Mouse (Mus musculus) megakaryocyte, embryonic 14.5 days (primary cell): ENCODE data around the gene Nfatc4. TPM values are rescaled to one million over a fixed set of nuclear protein-coding genes. Genes with fewer than 3 reads are reported as not detected.

ENCODE experiments used
- H3K27me3 ChIP-seq: replicated peaks from 2 replicates; pipeline ENCODE3; 2012; ENCODE audit warnings: inconsistent platforms
- H3K36me3 ChIP-seq: replicated peaks from 2 replicates; pipeline ENCODE3; 2012; ENCODE audit warnings: low read length, inconsistent platforms, mixed read lengths
- H3K4me1 ChIP-seq: 2 replicates; pipeline ENCODE4 v1.6.1; 2012; ENCODE audit warnings: inconsistent platforms
- H3K4me3 ChIP-seq: replicated peaks from 2 replicates; pipeline ENCODE3; 2012; ENCODE audit warnings: moderate library complexity, mild to moderate bottlenecking, inconsistent platforms
- H3K9me3 ChIP-seq: 2 replicates; pipeline ENCODE4 v1.6.1; 2012; ENCODE audit warnings: inconsistent platforms
- FLI1 ChIP-seq: IDR thresholded peaks from 2 replicates; pipeline ENCODE4 v1.6.1; 2012; ENCODE audit warnings: low read length, inconsistent platforms, mixed read lengths
- GATA1 ChIP-seq: IDR thresholded peaks from 3 replicates; pipeline ENCODE4 v1.6.1; 2012; ENCODE audit warnings: mixed read lengths, low read length, inconsistent platforms, borderline replicate concordance
- polyA plus RNA-seq: library from polyadenylated mRNA; stranded (reverse); fragments of >175 nt; gene quantifications from 2 replicates; pipeline ENCODE4 v1.2.3, GENCODE M21; 2012; ENCODE audit warnings: low replicate concordance; ENCODE audit not compliant: insufficient read depth

The Nfatc4 gene
- polyA plus RNA-seq, 1 experiment = 0.08 TPM

DNA sequence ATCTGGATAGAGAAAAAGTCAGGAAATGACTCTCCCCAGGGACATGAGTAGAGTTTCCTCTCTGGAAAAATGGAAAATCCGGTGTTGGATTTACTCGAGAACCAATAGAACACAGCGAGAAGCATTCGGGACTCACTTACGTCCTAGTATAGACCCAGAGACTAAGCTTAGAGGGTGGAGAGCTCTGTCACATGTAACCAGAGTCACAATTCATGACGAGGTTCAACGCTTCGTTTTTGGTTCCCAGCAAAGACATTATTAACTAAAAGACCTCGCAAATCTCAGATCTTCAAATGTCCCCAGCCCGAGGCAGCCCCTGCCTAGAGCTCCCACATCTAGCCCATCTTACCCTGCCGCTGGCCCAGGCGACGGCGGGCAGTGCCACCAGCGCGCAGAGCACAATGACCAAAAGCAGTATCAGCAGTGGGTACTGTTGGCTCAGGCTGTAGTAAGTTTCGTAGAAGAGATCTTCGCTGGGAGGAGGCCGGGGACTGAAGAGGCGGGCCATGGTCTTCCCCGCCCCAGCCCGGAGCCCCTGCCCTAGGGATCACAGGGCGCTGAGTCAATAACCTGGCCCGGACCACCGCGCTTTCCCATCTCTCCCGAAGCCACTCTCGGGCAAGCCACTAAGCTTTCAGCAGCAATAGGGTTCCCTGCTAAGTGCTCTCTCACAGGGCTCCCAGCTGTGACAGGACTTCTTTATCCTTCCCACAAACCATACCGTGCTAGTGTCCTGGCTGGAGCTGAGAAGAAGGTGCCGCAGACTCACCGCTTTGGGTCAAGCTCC lies 39.6 kb upstream of the Nfatc4 start:
- Histone ChIP-seq H3K4me3 (no peak overlapping the region), H3K4me1 (peaks cover 41% of the 10 kb centered on the region), H3K36me3 (peaks cover 35% of the 10 kb centered on the region), H3K27me3 (peaks cover 32% of the 10 kb centered on the region), H3K9me3 (no peaks in the 10 kb centered on the region)
- TF ChIP-seq FLI1 = no peak
- TF ChIP-seq GATA1 = no peak

DNA sequence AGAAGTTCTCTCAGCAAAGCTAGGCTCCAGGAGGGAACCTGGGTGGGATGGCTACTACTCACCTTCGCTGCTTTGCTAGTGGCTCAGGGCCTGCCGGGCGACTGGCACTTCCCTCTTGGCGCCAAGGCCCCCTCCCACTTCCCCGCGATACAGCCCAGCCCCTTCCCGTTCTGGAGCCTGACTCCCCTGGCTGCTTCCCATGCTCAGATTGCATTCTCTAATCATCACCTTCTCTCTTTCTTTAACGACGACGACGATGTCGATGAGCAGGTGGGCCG lies 39.0 kb upstream of the Nfatc4 start, which contains the start of gene Adcy4:
TSS of gene Adcy4 (minus strand) at position 138 of the 278 bp plus-strand sequence.
- peaks cover 28% of the 10 kb centered on the region for H3K27me3 ChIP-seq
- no peak within 1 kb of the TSS for H3K4me3 ChIP-seq
- peaks cover 35% of the 10 kb centered on the region for H3K36me3 ChIP-seq
- TF ChIP-seq FLI1 (no peak), GATA1 (no peak)
- peaks cover 42% of the 10 kb centered on the region for H3K4me1 ChIP-seq
- no peaks in the 10 kb centered on the region for H3K9me3 ChIP-seq

DNA sequence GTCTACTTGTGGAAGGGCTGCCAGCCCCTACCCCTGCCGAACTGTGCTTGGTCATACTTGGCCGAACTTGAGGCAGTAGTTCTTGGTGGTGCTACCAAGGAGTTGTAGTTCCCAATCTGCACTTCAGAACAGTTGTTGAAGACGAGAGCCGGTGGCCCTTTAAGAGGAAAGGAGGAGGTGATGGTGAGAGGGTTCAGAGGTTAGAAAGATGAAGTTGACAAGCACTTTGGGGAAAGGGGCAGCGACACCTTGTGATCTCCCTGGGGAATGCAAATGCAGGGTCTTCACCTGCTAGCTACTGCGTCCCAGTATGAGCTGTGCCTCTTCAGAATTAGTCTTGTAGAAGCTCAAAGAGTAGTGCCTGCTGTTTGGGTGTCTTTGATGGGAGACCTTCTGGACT lies 37.7 kb upstream of the Nfatc4 start:
- H3K36me3 ChIP-seq = peaks cover 35% of the 10 kb centered on the region
- no peak overlapping the region for H3K4me3 ChIP-seq
- TF ChIP-seq GATA1 (no peak), FLI1 (no peak)
- H3K4me1 ChIP-seq = peaks cover 43% of the 10 kb centered on the region
- H3K9me3 ChIP-seq = no peaks in the 10 kb centered on the region
- H3K27me3 ChIP-seq = peaks cover 17% of the 10 kb centered on the region

DNA sequence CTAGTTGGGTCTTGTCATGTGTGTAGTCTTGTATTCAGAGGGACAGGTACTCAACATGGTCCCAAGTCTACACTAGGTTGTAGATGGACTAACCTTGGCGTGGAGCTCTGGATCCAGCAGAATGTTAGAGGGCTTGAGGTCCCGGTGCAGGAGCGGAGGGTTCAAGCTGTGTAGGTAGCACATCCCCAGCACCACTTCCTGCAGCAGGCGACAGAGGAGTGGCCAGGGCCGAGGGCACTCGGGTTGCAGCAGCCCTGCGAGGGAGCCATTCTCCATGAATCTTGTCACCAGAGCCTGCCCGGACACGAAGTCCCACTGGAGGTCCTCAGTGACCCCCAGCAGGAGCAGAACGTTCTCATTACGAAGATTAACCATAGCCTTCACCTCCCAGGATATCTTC lies 35.2 kb upstream of the Nfatc4 start:
- H3K4me3 ChIP-seq = peak overlapping the region; percentile 92
- H3K4me1 ChIP-seq = peaks cover 24% of the 10 kb centered on the region
- H3K9me3 ChIP-seq = no peaks in the 10 kb centered on the region
- H3K36me3 ChIP-seq = peaks cover 35% of the 10 kb centered on the region
- peaks cover 9% of the 10 kb centered on the region for H3K27me3 ChIP-seq
- TF ChIP-seq FLI1 = no peak
- TF ChIP-seq GATA1 = no peak

DNA sequence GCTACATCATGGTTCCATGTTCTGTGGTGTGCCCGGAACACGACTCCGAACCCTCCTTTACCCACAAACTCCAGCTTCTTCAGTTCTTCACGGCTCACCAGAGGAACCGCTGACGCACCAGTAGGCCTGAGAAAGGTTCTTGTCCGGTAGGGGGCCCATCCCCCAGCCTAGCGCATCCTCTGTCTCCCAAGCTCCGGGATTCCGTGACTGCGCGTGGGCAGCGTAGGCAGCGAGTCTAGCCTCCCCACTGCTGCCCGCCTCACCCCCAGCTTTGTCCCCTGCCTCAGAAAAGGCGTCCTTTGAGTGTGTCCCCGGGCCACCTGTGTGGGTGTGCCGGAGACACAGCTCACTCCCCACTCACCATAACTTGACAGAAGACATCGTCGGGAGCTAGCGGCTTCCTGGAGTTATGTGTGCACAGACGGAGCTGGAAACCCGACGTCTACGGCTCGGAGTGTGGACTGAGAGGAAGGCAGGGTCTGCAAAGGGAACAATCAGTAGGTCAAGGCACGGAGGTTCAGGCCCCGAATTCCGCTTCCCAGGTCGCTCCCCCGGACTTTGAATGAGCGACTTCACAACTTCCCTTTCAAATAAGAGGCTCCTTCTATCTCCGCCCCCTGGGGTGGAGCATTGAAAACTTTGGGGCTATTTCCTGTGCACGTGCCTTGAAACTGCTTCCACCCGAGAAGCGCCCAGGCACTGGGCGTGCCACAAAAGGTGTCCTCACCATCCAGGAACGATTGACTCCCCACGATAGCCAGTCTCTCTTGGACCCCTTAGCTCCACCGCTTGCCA lies 34.5 kb upstream of the Nfatc4 start, which contains the start of gene Ripk3:
TSS of gene Ripk3 (minus strand) at position 610 of the 795 bp plus-strand sequence.
- Histone ChIP-seq H3K36me3 (peaks cover 35% of the 10 kb centered on the region), H3K9me3 (no peaks in the 10 kb centered on the region), H3K27me3 (peaks cover 6% of the 10 kb centered on the region), H3K4me1 (peaks cover 17% of the 10 kb centered on the region), H3K4me3 (peak within 1 kb of the TSS; percentile 92)
- TF ChIP-seq GATA1 (no peak), FLI1 (no peak)

DNA sequence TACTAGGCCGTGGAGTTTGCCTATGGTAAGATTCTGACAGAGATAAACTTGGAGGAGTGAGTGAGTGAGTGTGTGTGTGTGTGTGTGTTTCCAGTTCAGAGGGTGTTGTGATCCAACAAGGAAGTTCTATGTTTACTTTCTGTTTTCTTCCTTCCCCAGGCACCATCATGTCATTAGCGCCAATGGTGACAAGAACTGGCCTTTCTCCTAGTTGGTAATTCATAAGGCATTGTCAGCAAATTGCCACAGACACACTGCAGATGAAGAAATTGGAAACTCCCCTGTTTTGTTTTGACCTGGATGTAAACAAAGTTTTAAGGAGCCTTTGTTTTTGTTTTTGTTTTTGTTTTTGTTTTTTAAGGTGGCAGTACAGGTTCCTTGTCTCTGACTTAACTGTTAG lies 29.5 kb upstream of the Nfatc4 start:
- no peak overlapping the region for H3K4me3 ChIP-seq
- peaks cover 28% of the 10 kb centered on the region for H3K4me1 ChIP-seq
- H3K36me3 ChIP-seq = no peaks in the 10 kb centered on the region
- H3K9me3 ChIP-seq = no peaks in the 10 kb centered on the region
- TF ChIP-seq FLI1 (no peak), GATA1 (no peak)
- H3K27me3 ChIP-seq = no peaks in the 10 kb centered on the region

DNA sequence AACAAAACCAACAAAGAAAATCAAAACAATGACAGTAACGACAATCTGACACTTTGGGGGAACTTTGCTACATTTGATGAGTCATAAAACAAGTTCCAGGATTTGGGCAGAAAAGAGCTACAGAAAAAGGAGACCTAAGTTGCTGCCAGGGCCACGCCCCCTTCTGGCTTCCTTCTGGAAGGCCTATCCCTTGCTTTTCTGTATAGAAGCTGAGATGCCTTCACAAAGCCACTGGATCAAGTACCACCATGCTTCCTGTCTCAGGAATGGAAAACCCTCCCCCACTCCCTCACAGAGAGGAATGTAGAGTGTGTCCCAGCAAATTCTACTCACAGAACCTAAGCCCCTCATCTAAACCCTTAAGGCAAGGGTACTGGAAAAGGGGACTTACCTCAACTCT lies 29.0 kb upstream of the Nfatc4 start:
- Histone ChIP-seq H3K4me3 (no peak overlapping the region), H3K9me3 (no peaks in the 10 kb centered on the region), H3K4me1 (peaks cover 23% of the 10 kb centered on the region), H3K27me3 (no peaks in the 10 kb centered on the region), H3K36me3 (no peaks in the 10 kb centered on the region)
- TF ChIP-seq FLI1 (no peak), GATA1 (no peak)

DNA sequence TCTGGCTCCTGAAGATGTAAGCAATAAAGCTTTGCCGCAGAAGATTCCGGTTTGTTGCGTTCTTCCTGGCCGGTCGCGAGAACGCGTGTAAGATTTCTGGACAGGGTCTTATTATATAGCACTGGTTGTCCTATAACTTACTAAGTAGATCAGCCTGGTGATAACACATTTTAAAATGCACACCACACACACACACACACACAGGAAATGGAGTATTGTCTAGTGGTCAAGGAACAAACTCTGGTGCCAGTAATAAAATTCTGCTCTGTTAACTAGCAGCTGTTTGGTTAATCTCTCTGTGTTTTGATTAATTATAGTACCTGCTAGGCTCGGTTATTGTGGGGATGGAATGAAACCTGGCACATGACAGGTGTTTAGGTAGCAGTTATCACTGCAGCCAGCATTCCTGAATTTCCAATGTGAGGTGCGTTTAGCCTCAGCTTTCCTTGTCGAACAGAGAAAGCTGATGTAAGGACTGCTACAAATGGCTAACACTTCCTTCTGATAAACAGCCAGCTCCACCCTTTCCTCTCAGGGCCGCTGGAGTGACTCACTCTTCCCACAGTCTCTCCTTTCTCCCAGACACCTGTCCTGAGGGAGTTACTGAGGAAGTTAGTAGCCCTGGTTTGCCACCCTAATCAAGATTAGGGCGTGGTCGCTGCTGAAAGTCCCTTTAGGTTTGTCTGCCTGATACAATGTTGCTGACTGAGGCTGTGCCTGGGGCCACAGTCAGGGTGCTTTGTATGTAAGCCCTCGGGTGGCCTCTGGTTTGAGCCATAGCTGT lies 27.4 kb upstream of the Nfatc4 start:
- H3K36me3 ChIP-seq = no peaks in the 10 kb centered on the region
- H3K4me3 ChIP-seq = peak overlapping the region; percentile 62
- peaks cover 22% of the 10 kb centered on the region for H3K4me1 ChIP-seq
- H3K9me3 ChIP-seq = no peaks in the 10 kb centered on the region
- H3K27me3 ChIP-seq = no peaks in the 10 kb centered on the region
- TF ChIP-seq GATA1 (no peak; the same call in 2 of the 3 replicates), FLI1 (no peak)

DNA sequence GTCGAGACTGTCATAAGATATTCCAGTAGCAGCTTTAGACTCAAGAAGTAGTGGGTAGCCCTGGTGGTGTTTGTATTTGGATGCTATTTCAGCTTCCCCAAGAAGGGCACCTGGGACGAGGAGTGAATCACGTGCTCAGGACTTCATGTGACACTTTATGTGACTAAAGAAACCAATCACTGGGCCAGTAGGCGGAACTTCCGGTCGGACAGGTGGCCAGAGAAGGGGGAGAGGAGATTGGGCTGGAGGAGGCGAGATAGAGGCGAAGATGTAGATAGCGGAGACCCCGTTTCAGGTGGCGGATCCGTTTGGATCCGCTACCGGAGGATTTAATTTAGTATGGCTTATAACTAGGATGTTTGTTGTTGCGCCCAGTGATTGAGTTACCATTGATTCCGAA lies 8.1 kb upstream of the Nfatc4 start:
- TF ChIP-seq FLI1 (no peak), GATA1 (no peak)
- no peaks in the 10 kb centered on the region for H3K9me3 ChIP-seq
- H3K4me1 ChIP-seq = peaks cover 5% of the 10 kb centered on the region
- H3K36me3 ChIP-seq = no peaks in the 10 kb centered on the region
- H3K4me3 ChIP-seq = peak overlapping the region; percentile 87
- peaks cover 16% of the 10 kb centered on the region for H3K27me3 ChIP-seq

DNA sequence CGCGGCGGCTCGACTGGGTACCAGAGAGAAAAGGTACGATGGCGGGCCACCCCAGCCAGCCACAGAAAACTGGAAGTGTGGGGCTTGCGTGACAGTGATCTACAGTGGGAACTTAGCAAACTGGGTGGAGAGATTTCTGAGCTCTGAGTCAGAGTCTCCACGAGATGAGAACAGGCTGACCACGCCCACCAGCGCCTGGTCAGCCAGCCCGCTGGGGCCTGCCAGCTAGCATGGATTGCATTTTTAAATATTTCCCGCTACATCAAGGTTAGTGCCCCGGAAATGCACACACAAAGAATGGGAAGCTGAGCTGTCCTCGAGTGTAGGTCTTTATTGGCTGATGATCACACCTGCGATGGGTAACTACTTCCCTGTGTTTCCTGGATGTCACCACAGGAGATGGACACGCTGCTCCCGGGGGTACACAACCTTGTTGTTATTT lies 7.6 kb upstream of the Nfatc4 start:
- Histone ChIP-seq H3K9me3 (no peaks in the 10 kb centered on the region), H3K36me3 (no peaks in the 10 kb centered on the region), H3K4me1 (peaks cover 5% of the 10 kb centered on the region), H3K27me3 (peaks cover 16% of the 10 kb centered on the region), H3K4me3 (peak overlapping the region; percentile 87)
- TF ChIP-seq FLI1 (no peak), GATA1 (no peak)
